Mouse (Mus musculus): ENCODE data around the gene Mkln1.

The Mkln1 gene

GRCm38 (mm10) chr6:31398431-31399205 lies at the start of gene Mkln1:
Gene Mkln1, plus strand, starts transcription at chr6:31398735.
- DNase-seq (ENCODE audit: low read depth, low spot score): peak; percentile 87

DNA sequence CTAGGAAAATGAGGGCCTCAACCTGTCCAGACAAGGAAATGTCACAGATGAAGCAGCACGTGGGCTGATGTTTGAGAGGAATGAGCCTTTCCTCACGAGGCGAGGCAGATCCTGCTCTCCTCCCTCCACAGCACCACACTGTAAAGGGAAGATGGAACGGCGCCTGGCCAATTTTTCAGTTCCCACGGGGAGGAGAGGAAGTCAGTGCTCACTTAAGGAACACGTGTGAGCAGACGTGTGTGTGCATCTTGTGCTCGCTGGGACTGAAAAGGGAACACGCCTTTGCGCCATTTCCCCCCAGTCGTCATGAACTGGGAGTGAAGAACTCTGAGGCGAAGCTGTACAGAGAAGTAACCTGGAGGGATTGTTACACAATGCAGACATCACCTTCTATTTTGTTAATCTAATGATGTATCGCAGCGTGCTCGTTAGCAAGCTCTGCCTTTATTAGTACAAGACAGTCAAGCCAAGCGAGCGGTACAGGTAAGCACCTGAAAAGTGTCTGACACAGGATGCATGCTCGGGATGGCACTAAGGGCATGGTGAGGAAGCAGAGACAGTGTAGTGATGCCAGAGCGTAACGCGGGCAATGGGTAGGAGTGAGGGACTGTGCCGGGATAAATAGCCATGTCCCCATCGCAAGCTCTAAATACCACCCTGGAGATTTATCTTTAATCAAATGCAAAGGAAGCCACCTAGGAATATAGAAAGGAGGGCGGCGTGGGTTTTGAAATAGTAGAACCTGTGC lies 41.9 kb upstream of the Mkln1 start:
- DNase-seq (ENCODE audit: low read depth, low spot score): no peak

GRCm38 (mm10) chr6:31357286-31357685 lies 41.2 kb upstream of the Mkln1 start:
- no peak for DNase-seq (ENCODE audit: low read depth, low spot score)

DNA sequence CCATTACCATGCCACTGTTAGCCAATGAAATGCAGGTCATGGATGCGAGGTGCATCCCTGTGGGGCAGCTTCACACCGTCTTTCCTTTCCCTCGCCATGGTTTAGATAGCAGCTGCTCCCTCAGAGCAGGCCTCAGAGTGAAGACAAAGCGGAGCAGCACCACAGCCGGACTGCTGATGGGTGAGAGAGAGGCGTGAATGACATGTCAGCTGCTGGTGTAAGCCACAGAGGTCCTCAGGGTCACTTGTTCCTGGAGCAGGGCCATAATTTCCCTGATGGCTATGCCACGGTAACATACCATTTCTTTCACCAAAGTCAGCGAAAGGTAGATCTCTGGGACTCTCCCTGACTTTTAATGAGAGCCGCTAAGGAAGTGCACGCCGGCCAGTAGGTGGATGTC lies 35.9 kb upstream of the Mkln1 start:
- DNase-seq (ENCODE audit: low read depth, low spot score): no peak

DNA sequence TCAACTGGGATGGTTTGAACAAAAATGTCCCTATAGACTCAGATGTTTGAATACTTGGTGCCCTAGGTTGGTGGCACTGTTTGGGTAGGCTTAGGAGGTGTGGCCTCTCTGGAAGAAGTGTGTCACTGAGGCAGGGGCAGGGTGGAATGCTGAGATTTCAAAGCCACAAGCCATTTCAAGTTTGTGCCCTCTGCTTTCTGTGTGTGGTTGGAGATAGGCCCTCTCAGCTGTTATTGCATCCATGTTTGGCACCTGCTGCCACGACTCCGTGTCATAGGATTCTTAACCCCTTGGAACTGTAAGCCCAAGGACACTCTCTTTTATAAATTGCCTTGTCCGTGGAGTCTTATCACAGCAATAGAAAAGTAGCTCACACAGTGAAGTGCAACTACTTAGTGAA lies 34.1 kb upstream of the Mkln1 start:
- DNase-seq (ENCODE audit: low read depth, low spot score): no peak

GRCm38 (mm10) chr6:31367947-31368346 lies 30.6 kb upstream of the Mkln1 start:
- no peak for DNase-seq (ENCODE audit: low read depth, low spot score)

DNA sequence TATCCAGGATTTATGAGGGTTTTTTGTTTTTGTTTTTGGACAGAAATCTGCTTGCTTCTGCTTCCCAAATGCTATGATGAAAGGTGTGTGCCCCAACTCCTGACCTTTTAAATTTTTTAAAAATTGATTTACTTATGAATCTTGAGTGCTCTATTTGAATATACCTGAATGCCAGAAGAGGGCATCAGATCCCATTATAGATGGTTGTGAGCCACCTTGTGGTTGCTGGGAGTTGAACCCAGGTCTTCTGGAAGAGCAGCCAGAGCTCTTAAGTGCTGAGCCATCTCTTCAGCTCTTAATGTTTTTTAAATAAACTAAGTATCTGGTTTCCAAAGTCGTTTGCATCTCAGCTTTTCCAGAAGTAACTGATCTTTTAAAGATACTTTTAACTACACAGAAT lies 30.0 kb upstream of the Mkln1 start:
- no peak for DNase-seq (ENCODE audit: low read depth, low spot score)

DNA sequence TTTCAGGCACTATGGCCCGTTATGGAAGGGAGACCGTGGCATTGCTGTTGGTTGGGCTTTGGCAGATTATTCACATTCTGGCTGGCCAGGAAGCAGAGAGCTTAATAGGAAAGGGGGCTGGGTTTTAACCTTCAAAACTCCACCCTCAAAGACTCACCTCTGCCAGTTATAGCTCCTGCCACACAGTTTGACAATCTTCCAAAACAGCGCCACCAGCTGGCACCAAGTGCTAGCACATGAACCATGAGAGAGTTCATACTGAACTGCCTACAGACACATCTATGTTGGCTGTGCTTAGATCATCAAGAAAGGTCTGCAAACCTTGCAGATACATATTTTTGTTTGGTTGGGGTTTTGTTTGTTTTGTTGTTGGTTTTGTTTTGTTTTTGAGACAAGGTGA lies 28.7 kb upstream of the Mkln1 start:
- DNase-seq (ENCODE audit: low read depth, low spot score): no peak

DNA sequence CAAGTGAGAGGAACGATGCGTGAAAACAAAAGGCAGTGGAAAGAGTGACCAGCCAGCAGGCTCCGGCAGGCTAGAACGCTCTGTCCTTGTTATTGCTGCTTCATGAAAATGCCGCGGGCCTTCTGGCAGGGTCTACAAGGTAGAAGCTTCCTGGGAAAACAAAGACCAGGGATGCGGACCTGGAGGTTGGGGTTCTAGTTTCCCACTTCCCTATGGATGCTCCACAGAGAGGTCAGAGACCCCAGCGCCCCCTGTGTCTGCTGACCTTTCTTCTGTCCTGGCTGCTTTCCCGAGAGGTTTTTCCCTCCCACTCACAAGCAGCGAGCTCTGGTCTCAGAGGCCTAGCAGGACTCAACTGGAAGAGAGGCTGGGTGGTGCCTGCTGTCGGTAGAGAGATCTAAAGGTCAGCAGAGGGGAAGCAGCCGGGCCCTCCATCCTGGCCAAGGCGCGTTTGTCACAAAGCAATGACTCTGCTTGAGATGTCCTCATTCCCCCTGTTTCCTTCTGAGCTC lies 27.9 kb upstream of the Mkln1 start:
- DNase-seq (ENCODE audit: low read depth, low spot score): no peak

GRCm38 (mm10) chr6:31371140-31371539 lies 27.4 kb upstream of the Mkln1 start:
- DNase-seq (ENCODE audit: low read depth, low spot score): no peak

- DNase-seq (ENCODE audit: low read depth, low spot score): no peak
Measured at GRCm38 (mm10) chr6:31372620-31373019, 25.9 kb upstream of the Mkln1 start.

DNA sequence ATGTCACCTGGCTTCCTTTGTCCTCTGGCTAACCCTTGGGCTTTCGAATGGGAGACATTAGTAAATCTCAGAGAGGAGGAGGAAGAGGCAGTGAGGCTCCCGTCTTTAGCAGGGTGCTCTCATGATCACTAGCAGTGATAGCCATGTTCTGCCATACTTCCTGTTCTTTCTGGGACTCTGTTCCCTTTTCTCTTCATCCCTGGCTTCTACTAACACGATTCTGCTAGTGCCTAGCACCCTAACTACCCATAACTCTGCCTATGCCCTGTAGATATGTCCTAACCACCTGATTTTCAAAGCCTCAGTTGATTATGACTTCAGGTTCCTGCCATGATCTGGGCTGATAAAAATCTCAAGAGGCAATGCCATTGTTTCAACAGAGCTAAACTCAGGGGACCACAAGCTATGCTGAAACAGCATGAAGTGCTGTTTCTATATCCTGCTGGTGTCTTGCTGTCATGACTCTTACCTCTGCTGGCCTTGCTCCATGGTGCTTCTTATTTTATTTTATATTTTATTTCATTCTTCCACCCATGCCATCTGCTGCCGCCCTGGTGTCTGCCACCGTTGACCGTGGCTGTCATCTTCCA lies 25.4 kb upstream of the Mkln1 start:
- no peak for DNase-seq (ENCODE audit: low read depth, low spot score)

GRCm38 (mm10) chr6:31382989-31383388 lies 15.5 kb upstream of the Mkln1 start:
- DNase-seq (ENCODE audit: low read depth, low spot score): no peak

- DNase-seq (ENCODE audit: low read depth, low spot score): no peak
Measured at GRCm38 (mm10) chr6:31384794-31385193, 13.7 kb upstream of the Mkln1 start.

GRCm38 (mm10) chr6:31385281-31386145 lies 13.0 kb upstream of the Mkln1 start:
- DNase-seq (ENCODE audit: low read depth, low spot score): no peak

DNA sequence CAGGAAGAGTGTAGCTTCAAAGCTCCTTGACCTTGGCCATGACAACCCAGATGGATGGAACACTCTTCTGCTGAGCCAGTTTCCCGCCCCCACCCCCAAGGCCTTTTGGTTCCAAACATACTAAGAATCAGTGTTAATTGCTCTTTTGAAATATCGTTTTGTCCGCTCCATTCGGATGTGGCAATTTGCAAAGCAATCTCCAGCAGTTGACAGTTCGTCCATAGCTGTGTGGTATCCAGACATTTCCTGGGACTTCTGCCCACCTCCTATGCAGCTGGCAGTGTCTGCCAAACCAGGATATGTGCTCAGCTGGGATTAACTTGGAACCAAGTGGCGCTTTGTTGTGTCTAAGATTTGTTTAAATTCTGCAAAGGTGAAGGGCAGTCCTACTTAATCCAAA lies 8.8 kb upstream of the Mkln1 start:
- DNase-seq (ENCODE audit: low read depth, low spot score): no peak

GRCm38 (mm10) chr6:31390243-31390981 lies 8.1 kb upstream of the Mkln1 start:
- DNase-seq (ENCODE audit: low read depth, low spot score): no peak

GRCm38 (mm10) chr6:31392871-31393270 lies 5.7 kb upstream of the Mkln1 start:
- DNase-seq (ENCODE audit: low read depth, low spot score): no peak

- DNase-seq (ENCODE audit: low read depth, low spot score): no peak
Measured at GRCm38 (mm10) chr6:31396118-31396517, 2.4 kb upstream of the Mkln1 start.

DNA sequence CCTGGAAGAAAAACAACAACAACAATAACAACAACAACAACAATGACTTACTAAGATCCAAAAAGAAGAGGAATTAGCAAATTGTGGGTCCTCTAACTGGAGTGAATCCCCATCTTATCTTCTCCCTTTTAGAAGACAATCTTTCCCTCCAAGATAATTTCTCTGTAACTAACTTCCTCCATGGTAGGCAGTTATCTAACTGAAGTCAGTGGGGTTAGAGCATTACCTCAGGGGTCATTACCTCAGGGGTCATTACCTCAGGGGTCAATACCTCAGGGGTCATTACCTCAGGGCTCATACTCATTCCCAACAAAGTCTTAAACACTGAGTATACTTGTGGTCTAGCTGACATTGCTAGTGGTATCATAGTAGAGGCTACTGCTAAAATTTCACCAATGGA lies 1.2 kb upstream of the Mkln1 start:
- no peak for DNase-seq (ENCODE audit: low read depth, low spot score)

Measured in mesoderm, embryonic 11.5 days (tissue).